Mouse (Mus musculus): ENCODE data around the gene Rpf1.

GRCm38 (mm10) chr3:146556567-146556966, 35.3 kb upstream of the Rpf1 start:
- no peak for TF ChIP-seq CTCF (IDR thresholded peaks at IDR 0.05; ENCODE audit: insufficient read depth, low read length)
- no peak for TF ChIP-seq POLR2A (IDR thresholded peaks at IDR 0.05; ENCODE audit: borderline replicate concordance, extremely low read depth, low read depth, low read length)
